Mouse (Mus musculus) lung, adult 2 months (tissue): ENCODE data around the gene Wdr37. TPM values are rescaled to one million over a fixed set of nuclear protein-coding genes. Genes with fewer than 3 reads are reported as not detected.

Experiments used
- DNase-seq: peaks from one replicate; pipeline ENCODE4 v3.0.0; 2022
- H3K4me1 ChIP-seq: fragments of 200-500 bp; 2 replicates; pipeline ENCODE4 v1.6.1; 2011; ENCODE audit warnings: low read length; ENCODE audit not compliant: control insufficient read depth, insufficient read depth
- H3K4me3 ChIP-seq: fragments of 200-500 bp; replicated peaks from 2 replicates; pipeline ENCODE3; 2011; ENCODE audit warnings: low read depth, mild to moderate bottlenecking, control low read depth, low read length; ENCODE audit errors: extremely low read depth
- CTCF ChIP-seq: fragments of 200-500 bp; IDR thresholded peaks from 2 replicates; pipeline ENCODE4 v1.5.1; 2011; ENCODE audit warnings: mild to moderate bottlenecking, low read length, control low read depth; ENCODE audit not compliant: insufficient read depth
- POLR2A ChIP-seq: fragments of 200-500 bp; IDR thresholded peaks from 2 replicates; pipeline ENCODE4 v1.6.1; 2011; ENCODE audit warnings: low read depth, mild to moderate bottlenecking, control low read depth, low read length, borderline replicate concordance; ENCODE audit errors: extremely low read depth
- WGBS: fragments of 180-500 bp; shearing (Covaris S2); methylation state at CpG from one replicate; pipeline ENCODE4 v1.1.7; 2018; 5-methylcytosine and 5-hydroxymethylcytosine counted together
- polyA plus RNA-seq: library from polyadenylated mRNA; depleted of rRNA; stranded (reverse); fragments of >200 nt; gene quantifications from 2 replicates; pipeline ENCODE4 v1.2.3, GENCODE M21; 2012; rRNA removed

The Wdr37 gene
- polyA plus RNA-seq, 1 experiment: 22.3 TPM

GRCm38 (mm10) chr13:8769654-8770227 is 102.0 kb downstream of the Wdr37 start:
- Histone ChIP-seq H3K4me1 (no peaks in the 10 kb centered on the region), H3K4me3 (no peak overlapping the region)
- WGBS: 92% methylated on average over 7 of the region's 7 CpGs
- DNase-seq: no peak
- no peak for TF ChIP-seq POLR2A
- TF ChIP-seq CTCF: no peak

GRCm38 (mm10) chr13:8760940-8761339 is 110.8 kb downstream of the Wdr37 start:
- Histone ChIP-seq H3K4me1 (no peaks in the 10 kb centered on the region), H3K4me3 (no peak overlapping the region)
- no peak for DNase-seq
- 22% methylated on average over 8 of the region's 8 CpGs for WGBS
- TF ChIP-seq POLR2A: no peak
- TF ChIP-seq CTCF: no peak

Other genes starting within 250 kb of the Wdr37 start
- gene Idi1, start 13.6 kb upstream of the Wdr37 start, polyA plus RNA-seq: 14.0 and 26.8 TPM in 2 replicates
- gene Gm9745, start 76.3 kb upstream of the Wdr37 start, polyA plus RNA-seq: not detected in 2 replicates
- gene Idi2, start 81.0 kb upstream of the Wdr37 start, polyA plus RNA-seq: not detected in 2 replicates
- 6.1 and 11.3 TPM in 2 replicates for gene Gtpbp4, start 124.2 kb upstream of the Wdr37 start, polyA plus RNA-seq
- 17.8 and 23.9 TPM in 2 replicates for gene Larp4b, start 222.0 kb upstream of the Wdr37 start, polyA plus RNA-seq